Mouse (Mus musculus): ENCODE data around the gene Ldb1.

- TF ChIP-seq CTCF (IDR thresholded peaks at IDR 0.05; ENCODE audit: low read depth) (no peak), EP300 (IDR thresholded peaks at IDR 0.05; ENCODE audit: low read depth) (no peak)
These were observed 49.1 kb upstream of the Ldb1 start for GRCm38 (mm10) chr19:46094144-46094543.
